Mouse (Mus musculus) midbrain, embryonic 11.5 days (tissue): ENCODE measurements around the gene Zfp526. TPM values are rescaled to one million over a fixed set of nuclear protein-coding genes. Genes with fewer than 3 reads are reported as not detected.

Experiments used
- ATAC-seq: fragments of 200-750 bp; cut with Nextera tagmentation; 2 replicates; pipeline ENCODE4 v1.8.0; 2017; ENCODE audit warnings: moderate TSS enrichment, moderate library complexity; ENCODE audit not compliant: low FRiP score
- DNase-seq: peaks from one replicate; pipeline ENCODE4 v3.0.0; 2015; ENCODE audit warnings: low spot score; ENCODE audit errors: missing footprints
- H3K27ac ChIP-seq: fragments of 300-500 bp; sonication (generic); 2 replicates; pipeline ENCODE4 v1.5.1; 2014; ENCODE audit warnings: low read depth, low read length
- H3K27me3 ChIP-seq: fragments of 300-500 bp; sonication (generic); 2 replicates; pipeline ENCODE4 v1.6.1; 2014; ENCODE audit warnings: mild to moderate bottlenecking, low read length, moderate library complexity, mixed read lengths; ENCODE audit not compliant: control insufficient read depth, insufficient read depth
- H3K36me3 ChIP-seq: fragments of 300-500 bp; sonication (generic); 2 replicates; pipeline ENCODE4 v1.6.1; 2014; ENCODE audit warnings: mild to moderate bottlenecking, low read length, moderate library complexity, mixed read lengths; ENCODE audit not compliant: control insufficient read depth, insufficient read depth
- H3K4me1 ChIP-seq: fragments of 300-500 bp; sonication (generic); 2 replicates; pipeline ENCODE4 v1.6.1; 2014; ENCODE audit warnings: low read length; ENCODE audit not compliant: control insufficient read depth, insufficient read depth
- H3K4me2 ChIP-seq: fragments of 300-500 bp; sonication (generic); 2 replicates; pipeline ENCODE4 v1.6.1; 2014; ENCODE audit warnings: mild to moderate bottlenecking, moderate library complexity
- H3K4me3 ChIP-seq: fragments of 300-500 bp; sonication (generic); 2 replicates; pipeline ENCODE4 v1.5.1; 2014; ENCODE audit warnings: low read depth, low read length
- H3K9ac ChIP-seq: fragments of 300-500 bp; sonication (generic); 2 replicates; pipeline ENCODE4 v1.6.1; 2014; ENCODE audit warnings: low read length
- H3K9me3 ChIP-seq: fragments of 300-500 bp; sonication (generic); 2 replicates; pipeline ENCODE4 v1.6.1; 2016; ENCODE audit warnings: low read length; ENCODE audit not compliant: control insufficient read depth
- WGBS: fragments of 180-500 bp; shearing (Covaris S2); extraction: QIAGEN DNeasy Blood & Tissue Kit; methylation state at CpG from one replicate; pipeline ENCODE4 v1.1.7; 2014; 5-methylcytosine and 5-hydroxymethylcytosine counted together
- polyA plus RNA-seq: library from polyadenylated mRNA; unstranded; fragments of >200 nt; fragmentation: Nextera tagmentation; extraction: Ambion mirVana; gene quantifications from 2 replicates; pipeline ENCODE4 v1.2.1, GENCODE M21; 2014

The Zfp526 gene
- polyA plus RNA-seq, 1 experiment from 2014 or later: 3.2 TPM

GRCm38 (mm10) chr7:25219416-25219750, 1.8 kb upstream of the Zfp526 start:
- H3K9ac ChIP-seq: peak overlapping the region; percentile 81; the same call in 1 of the 2 replicates
- peak overlapping the region; percentile 97 for H3K4me2 ChIP-seq
- H3K4me3 ChIP-seq: peak overlapping the region; percentile 51
- WGBS: 1% methylated on average over 16 of the region's 16 CpGs
- H3K36me3 ChIP-seq: 0 out of 2 replicates have a peak, but pooled peaks cover 2% of the 10 kb centered on the region
- peak; percentile 34; the same call in 1 of the 2 replicates for ATAC-seq
- H3K4me1 ChIP-seq: peaks cover 21% of the 10 kb centered on the region
- no peaks in the 10 kb centered on the region for H3K9me3 ChIP-seq
- peak overlapping the region; percentile 74; the same call in 1 of the 2 replicates for H3K27ac ChIP-seq
- DNase-seq: peak; percentile 98
- no peaks in the 10 kb centered on the region for H3K27me3 ChIP-seq

- Histone ChIP-seq H3K27me3 (no peaks in the 10 kb centered on the region), H3K4me2 (peak overlapping the region; percentile 97), H3K9me3 (no peaks in the 10 kb centered on the region), H3K9ac (peak overlapping the region; percentile 81; the same call in 1 of the 2 replicates), H3K27ac (no peak overlapping the region), H3K36me3 (0 out of 2 replicates have a peak, but pooled peaks cover 2% of the 10 kb centered on the region), H3K4me1 (peaks cover 21% of the 10 kb centered on the region), H3K4me3 (peak overlapping the region; percentile 51)
- ATAC-seq (peak; percentile 75), DNase-seq (peak; percentile 99)
- 5% methylated on average over 31 of the region's 31 CpGs for WGBS
Measured at GRCm38 (mm10) chr7:25219756-25220456, 1.3 kb upstream of the Zfp526 start.

DNA sequence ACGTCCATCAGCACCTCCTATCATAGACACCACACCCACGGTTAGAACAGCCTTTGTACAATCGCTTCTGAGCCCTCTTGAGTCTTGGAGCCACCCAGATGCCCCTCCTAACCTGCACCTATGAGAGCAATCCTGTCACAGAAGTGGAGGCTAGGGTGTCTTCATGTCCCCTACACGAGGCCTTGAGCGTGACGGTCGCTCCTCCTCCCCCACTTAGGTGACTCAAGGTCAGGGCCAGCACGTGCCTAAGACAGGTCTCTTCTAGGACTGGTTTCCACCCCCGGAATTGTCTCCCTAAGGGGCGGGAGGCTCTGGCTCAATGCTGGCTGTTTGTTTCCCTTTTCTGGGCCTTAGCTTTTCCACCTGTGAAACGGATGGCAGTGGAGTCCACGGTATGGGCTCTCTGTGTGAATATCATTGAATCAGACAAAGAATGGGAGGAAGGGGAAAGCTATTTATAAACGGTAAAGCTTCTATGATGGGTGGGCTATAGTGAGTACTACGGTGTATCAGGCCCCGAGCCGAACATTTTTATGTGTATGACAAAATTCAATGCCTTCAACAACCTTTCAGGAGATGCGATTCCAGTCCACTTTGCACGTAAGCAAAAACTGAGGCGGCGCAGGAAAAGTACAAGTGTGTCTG, 646 bp upstream of the Zfp526 start, which contains the start of gene Dedd2:
Gene Dedd2 (minus strand): TSS at position 159 of the 645 bp plus-strand sequence.
- Histone ChIP-seq H3K4me1 (peaks cover 21% of the 10 kb centered on the region), H3K9me3 (no peaks in the 10 kb centered on the region), H3K36me3 (peaks cover 7% of the 10 kb centered on the region; the same call in 1 of the 2 replicates), H3K27ac (peak within 1 kb of the TSS; percentile 67), H3K4me2 (peak within 1 kb of the TSS; percentile 97), H3K27me3 (no peaks in the 10 kb centered on the region), H3K4me3 (peak within 1 kb of the TSS; percentile 64), H3K9ac (peak within 1 kb of the TSS; percentile 81)
- 10% methylated on average over 20 of the region's 20 CpGs for WGBS
- DNase-seq: peak; percentile 90
- ATAC-seq: no peak

GRCm38 (mm10) chr7:25222275-25222967, 1.2 kb downstream of the Zfp526 start:
- H3K36me3 ChIP-seq: peaks cover 17% of the 10 kb centered on the region; the same call in 1 of the 2 replicates
- no peak overlapping the region for H3K9ac ChIP-seq
- DNase-seq (peak; percentile 75), ATAC-seq (no peak)
- no peaks in the 10 kb centered on the region for H3K9me3 ChIP-seq
- H3K4me1 ChIP-seq: peaks cover 21% of the 10 kb centered on the region
- no peak overlapping the region for H3K27ac ChIP-seq
- H3K4me3 ChIP-seq: peak overlapping the region; percentile 64
- H3K27me3 ChIP-seq: no peaks in the 10 kb centered on the region
- WGBS: 89% methylated on average over 10 of the region's 10 CpGs
- peak overlapping the region; percentile 97 for H3K4me2 ChIP-seq

DNA sequence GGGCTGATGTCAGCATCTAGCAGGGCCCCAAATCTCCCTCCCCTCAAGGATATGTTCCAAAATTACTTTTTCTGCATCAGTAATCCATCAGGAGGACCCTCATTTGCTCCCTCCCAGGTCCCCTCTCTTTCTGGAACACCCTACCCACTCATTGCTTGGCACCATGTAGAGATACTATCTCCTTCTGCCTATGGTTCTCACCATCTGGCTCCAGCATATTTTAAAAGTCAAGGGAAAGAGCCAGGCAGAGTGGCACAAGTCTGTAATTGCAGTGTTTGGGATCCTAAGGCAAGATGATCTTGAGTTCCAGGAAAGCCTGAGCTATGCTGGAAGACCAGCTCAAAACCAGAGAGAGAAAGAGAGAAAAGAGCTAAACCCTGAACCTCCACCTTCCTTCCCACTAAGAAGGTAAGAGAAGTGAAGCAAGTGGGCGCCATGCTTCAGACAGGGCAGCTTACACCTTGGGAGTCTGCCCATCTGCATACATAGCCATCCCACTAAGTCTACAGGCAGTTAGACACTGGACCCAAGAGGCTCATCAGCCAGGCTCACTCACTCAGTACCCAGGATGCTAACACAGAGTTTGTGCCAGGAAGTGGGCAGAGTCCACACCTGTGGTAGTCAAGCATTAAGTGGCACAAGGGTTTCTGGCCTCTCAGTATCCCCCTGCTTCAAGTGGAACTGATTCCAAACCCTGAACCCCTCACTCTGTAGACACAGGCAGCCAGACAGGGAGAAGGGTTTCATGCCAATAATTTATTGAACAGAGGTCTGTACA, 6.5 kb downstream of the Zfp526 start:
- 96% methylated on average over 1 of the region's 1 CpGs for WGBS
- Histone ChIP-seq H3K4me2 (no peak overlapping the region), H3K27me3 (no peaks in the 10 kb centered on the region), H3K4me3 (no peak overlapping the region), H3K9me3 (no peaks in the 10 kb centered on the region), H3K4me1 (no peaks in the 10 kb centered on the region), H3K36me3 (peaks cover 41% of the 10 kb centered on the region), H3K9ac (no peak overlapping the region), H3K27ac (no peak overlapping the region)
- peak; percentile 65 for DNase-seq
- ATAC-seq: no peak

DNA sequence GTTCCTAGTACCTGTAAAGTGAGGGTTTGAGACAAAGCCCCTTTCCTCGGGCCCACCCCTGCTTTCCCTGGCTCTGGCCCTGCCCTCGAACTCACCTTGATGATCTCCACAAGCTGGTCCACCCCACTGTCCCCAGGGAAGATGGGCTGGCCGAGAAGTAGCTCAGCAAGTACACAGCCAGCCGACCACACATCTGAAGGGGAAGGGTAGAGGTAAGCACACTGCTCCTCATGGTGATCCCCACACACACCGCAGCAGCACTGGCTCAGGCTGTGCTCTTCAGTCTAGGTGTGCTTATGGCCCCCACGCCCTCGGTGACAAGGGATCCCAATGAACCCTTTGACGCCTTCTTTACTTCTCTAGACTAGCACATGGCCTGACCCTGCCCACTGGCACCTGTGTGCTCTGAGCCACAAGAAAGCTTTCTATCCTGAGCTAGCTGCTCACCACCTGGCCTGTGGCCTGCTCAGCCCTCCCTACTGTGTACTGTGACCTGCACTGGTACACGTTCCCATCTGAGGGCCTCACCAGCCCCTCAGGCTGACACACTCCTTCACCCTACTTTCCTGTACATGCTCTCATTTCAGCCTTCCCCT, 9.6 kb downstream of the Zfp526 start:
- DNase-seq (peak; percentile 64), ATAC-seq (no peak)
- H3K27ac ChIP-seq: no peak overlapping the region
- no peaks in the 10 kb centered on the region for H3K27me3 ChIP-seq
- no peak overlapping the region for H3K9ac ChIP-seq
- peaks cover 39% of the 10 kb centered on the region for H3K36me3 ChIP-seq
- H3K4me2 ChIP-seq: no peak overlapping the region
- no peak overlapping the region for H3K4me3 ChIP-seq
- 91% methylated on average over 9 of the region's 9 CpGs for WGBS
- H3K9me3 ChIP-seq: no peaks in the 10 kb centered on the region
- 0 out of 2 replicates have a peak, but pooled peaks cover 3% of the 10 kb centered on the region for H3K4me1 ChIP-seq

GRCm38 (mm10) chr7:25232101-25232648, 10.9 kb downstream of the Zfp526 start:
- Histone ChIP-seq H3K9me3 (no peaks in the 10 kb centered on the region), H3K27ac (no peak overlapping the region), H3K27me3 (no peaks in the 10 kb centered on the region), H3K36me3 (peaks cover 32% of the 10 kb centered on the region), H3K9ac (no peak overlapping the region), H3K4me2 (no peak overlapping the region), H3K4me3 (no peak overlapping the region), H3K4me1 (peaks cover 15% of the 10 kb centered on the region)
- ATAC-seq (no peak), DNase-seq (peak; percentile 83)
- 70% methylated on average over 5 of the region's 5 CpGs for WGBS

DNA sequence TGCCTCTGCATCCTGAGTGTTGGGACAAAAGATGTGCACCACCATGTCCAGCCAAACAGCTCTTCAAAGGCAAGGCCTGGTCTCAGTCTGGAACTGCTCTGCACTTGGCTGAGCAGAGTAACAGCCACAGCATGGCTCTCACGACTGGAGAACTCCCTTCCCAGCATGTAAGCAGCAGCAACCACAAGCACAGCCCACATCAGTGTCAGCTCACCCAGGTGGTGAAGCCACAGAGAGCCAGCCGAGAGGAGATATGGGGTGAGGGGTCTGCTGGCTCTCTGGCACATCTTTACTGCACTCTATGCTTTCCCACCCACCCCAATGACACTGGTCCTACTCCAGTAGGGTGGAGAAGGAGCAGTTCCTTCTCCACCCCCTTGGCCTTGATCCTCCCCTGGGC, 11.8 kb downstream of the Zfp526 start:
- DNase-seq (peak; percentile 74), ATAC-seq (no peak)
- Histone ChIP-seq H3K4me2 (no peak overlapping the region), H3K9ac (no peak overlapping the region), H3K4me1 (peaks cover 15% of the 10 kb centered on the region), H3K9me3 (no peaks in the 10 kb centered on the region), H3K27me3 (no peaks in the 10 kb centered on the region), H3K4me3 (no peak overlapping the region), H3K36me3 (peaks cover 29% of the 10 kb centered on the region), H3K27ac (no peak overlapping the region)
- 87% methylated on average over 2 of the region's 2 CpGs for WGBS
